Mouse (Mus musculus) bone marrow macrophage, adult 2 months (primary cell): ENCODE measurements around the gene Hspa1b. TPM values are rescaled to one million over a fixed set of nuclear protein-coding genes. Genes with fewer than 3 reads are reported as not detected.
"Not testable (repeated sequence)": the region's sequence is repeated elsewhere in the genome, so short reads cannot be mapped to it uniquely, and the experiment has no call there.

Experiments
- H3K27ac ChIP-seq: 2 replicates; pipeline ENCODE4 v1.5.1; 2012; ENCODE audit warnings: low read depth, low read length; ENCODE audit not compliant: insufficient read depth
- H3K4me1 ChIP-seq: 2 replicates; pipeline ENCODE4 v1.6.1; 2012; ENCODE audit warnings: low read length; ENCODE audit not compliant: control insufficient read depth, insufficient read depth
- H3K4me3 ChIP-seq: 2 replicates; pipeline ENCODE4 v1.5.1; 2012; ENCODE audit warnings: mild to moderate bottlenecking, low read length, moderate library complexity; ENCODE audit not compliant: insufficient read depth
- CTCF ChIP-seq: IDR thresholded peaks from 2 replicates; pipeline ENCODE4 v1.5.1; 2012; ENCODE audit warnings: low read depth, mild to moderate bottlenecking, low read length, moderate library complexity
- POLR2A ChIP-seq: IDR thresholded peaks from 2 replicates; pipeline ENCODE4 v1.6.1; 2012; ENCODE audit warnings: mild to moderate bottlenecking, low read depth, low read length, borderline replicate concordance
- polyA plus RNA-seq: library from polyadenylated mRNA; stranded (reverse); fragments of >200 nt; gene quantifications from 2 replicates; pipeline ENCODE4 v1.2.4, GENCODE M21; 2012; ENCODE audit not compliant: missing spikeins, insufficient read depth, insufficient read length

The Hspa1b gene
- polyA plus RNA-seq, 1 experiment, result 1.5 TPM

- Histone ChIP-seq H3K4me3 (peak within 1 kb of the TSS; percentile 91), H3K27ac (peak within 1 kb of the TSS; percentile 96), H3K4me1 (peaks cover 21% of the 10 kb centered on the region)
- no peak for TF ChIP-seq CTCF
- no peak for TF ChIP-seq POLR2A
These were observed 41.8 kb upstream of the Hspa1b start, which contains the start of gene Vars for GRCm38 (mm10) chr17:35000717-35001451. Gene Vars, plus strand, starts transcription at chr17:35000987.

GRCm38 (mm10) chr17:34999871-35000716 is 41.1 kb upstream of the Hspa1b start:
- H3K27ac ChIP-seq, result peak overlapping the region; percentile 96
- H3K4me1 ChIP-seq, result peaks cover 21% of the 10 kb centered on the region
- peak overlapping the region; percentile 91 for H3K4me3 ChIP-seq

GRCm38 (mm10) chr17:34998526-34999430 is 39.7 kb upstream of the Hspa1b start:
- H3K27ac ChIP-seq, result peak overlapping the region; percentile 95
- H3K4me3 ChIP-seq, result peak overlapping the region; percentile 68
- H3K4me1 ChIP-seq, result peaks cover 21% of the 10 kb centered on the region
- TF ChIP-seq CTCF (no peak), POLR2A (0 out of 2 replicates have a peak, but pooled peaks have one; percentile 60)

- Histone ChIP-seq H3K4me3 (no peak overlapping the region), H3K27ac (no peak overlapping the region), H3K4me1 (peaks cover 14% of the 10 kb centered on the region)
- TF ChIP-seq POLR2A (no peak), CTCF (no peak)
These were observed 38.1 kb upstream of the Hspa1b start for GRCm38 (mm10) chr17:34997142-34997483.

GRCm38 (mm10) chr17:34996411-34997141 is 37.5 kb upstream of the Hspa1b start:
- peaks cover 14% of the 10 kb centered on the region for H3K4me1 ChIP-seq
- no peak overlapping the region for H3K4me3 ChIP-seq
- no peak overlapping the region for H3K27ac ChIP-seq
- TF ChIP-seq CTCF (no peak), POLR2A (no peak)

- H3K4me1 ChIP-seq, result peaks cover 14% of the 10 kb centered on the region
- not testable (repeated sequence) for H3K4me3 ChIP-seq, H3K27ac ChIP-seq
These were observed 36.9 kb upstream of the Hspa1b start for GRCm38 (mm10) chr17:34995927-34996326.

- not testable (repeated sequence) for H3K4me3 ChIP-seq, H3K27ac ChIP-seq
- H3K4me1 ChIP-seq, result peaks cover 14% of the 10 kb centered on the region
These were observed 36.2 kb upstream of the Hspa1b start for GRCm38 (mm10) chr17:34995192-34995591.

- peaks cover 14% of the 10 kb centered on the region for H3K4me1 ChIP-seq
- H3K27ac ChIP-seq, result no peak overlapping the region
- H3K4me3 ChIP-seq, result no peak overlapping the region
- TF ChIP-seq CTCF (no peak), POLR2A (no peak)
These were observed 35.7 kb upstream of the Hspa1b start for GRCm38 (mm10) chr17:34994751-34995150.

- no peak overlapping the region for H3K27ac ChIP-seq
- no peak overlapping the region for H3K4me3 ChIP-seq
- no peak for TF ChIP-seq CTCF
- no peak for TF ChIP-seq POLR2A
- H3K4me1 ChIP-seq, result peaks cover 15% of the 10 kb centered on the region
These were observed 25.2 kb upstream of the Hspa1b start for GRCm38 (mm10) chr17:34984218-34984617.
